Comparison of ENCODE assay signal across 7 mouse cellular contexts in genomic region chr9:62368256-62368905, GRCm38 (mm10). TPM values are rescaled to one million over a fixed set of nuclear protein-coding genes. Genes with fewer than 3 reads are reported as not detected.
DNase-seq lines count a peak whose midpoint lies in the region; ATAC-seq lines count a peak whose summit lies in the region.

No protein-coding gene starts in this region.

- WGBS in limb, embryonic 11.5 days: 89% methylated on average over 6 of the region's 6 CpGs
- 86% methylated on average over 6 of the region's 6 CpGs for WGBS in limb, embryonic 10.5 days
- WGBS in embryonic facial prominence, embryonic 10.5 days: 83% methylated on average over 6 of the region's 6 CpGs
- WGBS in hindbrain, embryonic 15.5 days: 83% methylated on average over 6 of the region's 6 CpGs

- H3K9me3 ChIP-seq in limb, embryonic 11.5 days (ENCODE audit: control insufficient read depth, low read length): no peaks in the 10 kb centered on the region
- H3K9me3 ChIP-seq in limb, embryonic 10.5 days (replicated peaks): no peaks in the 10 kb centered on the region
- no peaks in the 10 kb centered on the region for H3K9me3 ChIP-seq in embryonic facial prominence, embryonic 10.5 days
- H3K9me3 ChIP-seq in hindbrain, embryonic 15.5 days: no peaks in the 10 kb centered on the region

- H3K27ac ChIP-seq in limb, embryonic 11.5 days (replicated peaks; ENCODE audit: low read depth, low read length): 0 out of 2 replicates have a peak overlapping the region, but pooled peaks have one; percentile 33
- no peak overlapping the region for H3K27ac ChIP-seq in limb, embryonic 10.5 days
- H3K27ac ChIP-seq in embryonic facial prominence, embryonic 10.5 days (replicated peaks): peak overlapping the region; percentile 24
- 0 out of 2 replicates have a peak overlapping the region, but pooled peaks have one; percentile 58 for H3K27ac ChIP-seq in hindbrain, embryonic 15.5 days (replicated peaks)

- no peak overlapping the region for H3K4me3 ChIP-seq in limb, embryonic 11.5 days (ENCODE audit: low read depth, low read length)
- no peak overlapping the region for H3K4me3 ChIP-seq in limb, embryonic 10.5 days
- no peak overlapping the region for H3K4me3 ChIP-seq in embryonic facial prominence, embryonic 10.5 days
- no peak overlapping the region for H3K4me3 ChIP-seq in hindbrain, embryonic 15.5 days

- H3K36me3 ChIP-seq in limb, embryonic 11.5 days (ENCODE audit: control insufficient read depth, insufficient read depth, low read length): no peaks in the 10 kb centered on the region; the same call in 1 of the 2 replicates
- peaks cover 53% of the 10 kb centered on the region for H3K36me3 ChIP-seq in limb, embryonic 10.5 days
- peaks cover 42% of the 10 kb centered on the region for H3K36me3 ChIP-seq in embryonic facial prominence, embryonic 10.5 days (replicated peaks)
- H3K36me3 ChIP-seq in hindbrain, embryonic 15.5 days: 0 out of 2 replicates have a peak, but pooled peaks cover 4% of the 10 kb centered on the region

- no peak for DNase-seq in limb, embryonic 11.5 days (ENCODE audit: low spot score)
- no peak for DNase-seq in limb, embryonic 10.5 days (ENCODE audit: low spot score)
- DNase-seq in embryonic facial prominence, embryonic 10.5 days (ENCODE audit: low spot score): no peak
- DNase-seq in lung, postnatal 10 days: peak; percentile 60
- no peak for DNase-seq in spleen, postnatal 4 days (ENCODE audit: low spot score in 2 of 2)

- peaks cover 37% of the 10 kb centered on the region for H3K4me1 ChIP-seq in limb, embryonic 11.5 days (ENCODE audit: control insufficient read depth, insufficient read depth, low read length)
- peaks cover 89% of the 10 kb centered on the region for H3K4me1 ChIP-seq in limb, embryonic 10.5 days
- H3K4me1 ChIP-seq in embryonic facial prominence, embryonic 10.5 days: peaks cover 97% of the 10 kb centered on the region
- H3K4me1 ChIP-seq in hindbrain, embryonic 15.5 days (replicated peaks): peaks cover 73% of the 10 kb centered on the region

- no peak for ATAC-seq in limb, embryonic 11.5 days (ENCODE audit: insufficient number of reproducible peaks, low FRiP score, low TSS enrichment, low read depth)
- no peak for ATAC-seq in hindbrain, embryonic 15.5 days (ENCODE audit: low FRiP score, low read depth)
- ATAC-seq in megakaryocyte progenitor cell, adult 5-6 weeks (replicated peaks; ENCODE audit: poor library complexity): no peak

- H3K4me2 ChIP-seq in limb, embryonic 11.5 days (ENCODE audit: low read depth, severe bottlenecking): no peak overlapping the region
- no peak overlapping the region for H3K4me2 ChIP-seq in hindbrain, embryonic 15.5 days

- H3K9ac ChIP-seq in limb, embryonic 11.5 days (ENCODE audit: low read length): no peak overlapping the region
- H3K9ac ChIP-seq in hindbrain, embryonic 15.5 days: no peak overlapping the region

- no peaks in the 10 kb centered on the region for H3K27me3 ChIP-seq in limb, embryonic 11.5 days (ENCODE audit: control insufficient read depth, insufficient read depth, low read length)
- no peaks in the 10 kb centered on the region for H3K27me3 ChIP-seq in limb, embryonic 10.5 days (ENCODE audit: low read depth, poor library complexity, severe bottlenecking)
- no peaks in the 10 kb centered on the region for H3K27me3 ChIP-seq in embryonic facial prominence, embryonic 10.5 days (replicated peaks; ENCODE audit: low read depth, poor library complexity, severe bottlenecking)
- no peaks in the 10 kb centered on the region for H3K27me3 ChIP-seq in hindbrain, embryonic 15.5 days

RNA-seq across cellular contexts. Expression of gene Anp32a, which starts 27.3 kb away (rescaled TPM):
- 209 and 223 TPM in 2 replicates for polyA plus RNA-seq in limb, embryonic 11.5 days (2014; fragmentation: Nextera tagmentation; extraction: Ambion mirVana)
- 240 and 246 TPM in 2 replicates for polyA plus RNA-seq in limb, embryonic 10.5 days (2016; fragmentation: Nextera tagmentation; extraction: Ambion mirVana)
- polyA plus RNA-seq in embryonic facial prominence, embryonic 10.5 days (2016; fragmentation: Nextera tagmentation; extraction: Ambion mirVana): 208 and 232 TPM in 2 replicates
- polyA plus RNA-seq in hindbrain, embryonic 15.5 days (2015; fragmentation: Nextera tagmentation; extraction: Ambion mirVana): 117 and 138 TPM in 2 replicates
- total RNA-seq in megakaryocyte progenitor cell, adult 5-6 weeks (2015): 308 and 417 TPM in 2 replicates
- 646 and 851 TPM in 2 replicates for total RNA-seq in megakaryocyte progenitor cell, adult 5-6 weeks (2017)
